Mouse (Mus musculus): ENCODE data around the gene Yrdc. TPM values are rescaled to one million over a fixed set of nuclear protein-coding genes. Genes with fewer than 3 reads are reported as not detected.

Yrdc gene
- total and polyA plus RNA-seq, 3 experiments = 18.4 to 22.6 (median 21.6) TPM

- no peaks in the 10 kb centered on the region for H3K36me3 ChIP-seq (ENCODE audit: control insufficient read depth, insufficient read depth, low read length)
- H3K4me1 ChIP-seq (ENCODE audit: control insufficient read depth, insufficient read depth, low read length) = no peaks in the 10 kb centered on the region
- intact Hi-C loops (cut with DNase I) = no loop called here
- H3K27me3 ChIP-seq (ENCODE audit: control insufficient read depth, insufficient read depth, low read length) = no peaks in the 10 kb centered on the region
- no peak overlapping the region for H3K4me3 ChIP-seq
- 94% methylated on average over 1 of the region's 1 CpGs for WGBS
- H3K9ac ChIP-seq (ENCODE audit: low read depth, low read length) = no peak overlapping the region
- no peak for DNase-seq
- no peak overlapping the region for H3K27ac ChIP-seq
- H3K79me2 ChIP-seq (replicated peaks; ENCODE audit: control insufficient read depth, insufficient read depth, low read length) = no peaks in the 10 kb centered on the region
- peak; percentile 31 for TF ChIP-seq CTCF (IDR thresholded peaks at IDR 0.05)
- TF ChIP-seq EP300 (IDR thresholded peaks at IDR 0.05; ENCODE audit: insufficient read depth, low read depth, low read length) = no peak
- TF ChIP-seq POLR2A (IDR thresholded peaks at IDR 0.05; ENCODE audit: insufficient read depth, low read depth, low read length) = no peak
Measured at GRCm38 (mm10) chr4:124840998-124841397, 9.5 kb upstream of the Yrdc start.

- no peaks in the 10 kb centered on the region for H3K4me1 ChIP-seq (ENCODE audit: control insufficient read depth, insufficient read depth, low read length)
- no peak overlapping the region for H3K27ac ChIP-seq
- no peaks in the 10 kb centered on the region for H3K27me3 ChIP-seq (ENCODE audit: control insufficient read depth, insufficient read depth, low read length)
- peak in 1 of 2 experiments; percentile 39 for DNase-seq
- no peak overlapping the region for H3K4me3 ChIP-seq
- no peaks in the 10 kb centered on the region for H3K79me2 ChIP-seq (replicated peaks; ENCODE audit: control insufficient read depth, insufficient read depth, low read length)
- TF ChIP-seq POLR2A (IDR thresholded peaks at IDR 0.05; ENCODE audit: insufficient read depth, low read depth, low read length) (no peak), EP300 (IDR thresholded peaks at IDR 0.05; ENCODE audit: insufficient read depth, low read depth, low read length) (no peak), CTCF (IDR thresholded peaks at IDR 0.05) (peak; percentile 77)
- no peaks in the 10 kb centered on the region for H3K36me3 ChIP-seq (ENCODE audit: control insufficient read depth, insufficient read depth, low read length)
- no peak overlapping the region for H3K9ac ChIP-seq (ENCODE audit: low read depth, low read length)
- 63% methylated on average over 11 of the region's 11 CpGs for WGBS
- intact Hi-C loops (cut with DNase I) = no loop called here
Measured at GRCm38 (mm10) chr4:124843493-124843892, 7.0 kb upstream of the Yrdc start.

- H3K4me3 ChIP-seq = no peak overlapping the region
- intact Hi-C loops (cut with DNase I) = loop anchor here (1.0 to 5.0 kb wide), 2 partner anchors 45 to 105 kb away; partner anchors contain the start of genes Inpp5b and Mtf1
- TF ChIP-seq CTCF (IDR thresholded peaks at IDR 0.05) = no peak; the same call in 1 of the 2 replicates
- TF ChIP-seq EP300 (IDR thresholded peaks at IDR 0.05; ENCODE audit: insufficient read depth, low read depth, low read length) = no peak
- TF ChIP-seq POLR2A (IDR thresholded peaks at IDR 0.05; ENCODE audit: insufficient read depth, low read depth, low read length) = no peak
Measured at GRCm38 (mm10) chr4:124847573-124847972, 2.9 kb upstream of the Yrdc start.

GRCm38 (mm10) chr4:124849631-124850260, 733 bp upstream of the Yrdc start:
- no peaks in the 10 kb centered on the region for H3K27me3 ChIP-seq (ENCODE audit: control insufficient read depth, insufficient read depth, low read length)
- no peaks in the 10 kb centered on the region for H3K79me2 ChIP-seq (replicated peaks; ENCODE audit: control insufficient read depth, insufficient read depth, low read length)
- peaks cover 4% of the 10 kb centered on the region for H3K4me1 ChIP-seq (ENCODE audit: control insufficient read depth, insufficient read depth, low read length)
- H3K36me3 ChIP-seq (ENCODE audit: control insufficient read depth, insufficient read depth, low read length) = no peaks in the 10 kb centered on the region; the same call in 1 of the 2 replicates
- peak overlapping the region; percentile 92 for H3K4me3 ChIP-seq
- WGBS = 1% methylated on average over 24 of the region's 24 CpGs
- H3K9ac ChIP-seq (ENCODE audit: low read depth, low read length) = peak overlapping the region; percentile 99
- intact Hi-C loops (cut with DNase I) = loop anchor here (1.0 to 10.0 kb wide), 4 partner anchors 88 to 215 kb away; partner anchors contain the start of genes 9930104L06Rik, Cdca8, Dnali1 and Inpp5b
- no peak for TF ChIP-seq POLR2A (IDR thresholded peaks at IDR 0.05; ENCODE audit: insufficient read depth, low read depth, low read length)
- H3K27ac ChIP-seq = peak overlapping the region; percentile 93
- DNase-seq = peak; percentile 50 to 57

More at GRCm38 (mm10) chr4:124847573-124847972, 2.9 kb upstream of the Yrdc start:
- 11% methylated on average over 8 of the region's 8 CpGs for WGBS
- Histone ChIP-seq H3K27me3 (ENCODE audit: control insufficient read depth, insufficient read depth, low read length) (no peaks in the 10 kb centered on the region), H3K9ac (ENCODE audit: low read depth, low read length) (no peak overlapping the region), H3K36me3 (ENCODE audit: control insufficient read depth, insufficient read depth, low read length) (no peaks in the 10 kb centered on the region), H3K27ac (no peak overlapping the region), H3K79me2 (replicated peaks; ENCODE audit: control insufficient read depth, insufficient read depth, low read length) (no peaks in the 10 kb centered on the region), H3K4me1 (ENCODE audit: control insufficient read depth, insufficient read depth, low read length) (peaks cover 4% of the 10 kb centered on the region)
- DNase-seq = peak; percentile 76 to 85

- intact Hi-C loops (cut with DNase I) = loop anchor here (1.0 to 10.0 kb wide), 3 partner anchors 86 to 214 kb away; partner anchors contain the start of genes 9930104L06Rik, Cdca8, Dnali1 and Sf3a3
- H3K9ac ChIP-seq (ENCODE audit: low read depth, low read length) = peak within 1 kb of the TSS; percentile 99
Measured at GRCm38 (mm10) chr4:124850933-124851658, 617 bp downstream of the Yrdc start, which contains the start of gene 1110065P20Rik. Gene 1110065P20Rik, minus strand, starts transcription at chr4:124851196.

More at GRCm38 (mm10) chr4:124850933-124851658, 617 bp downstream of the Yrdc start, which contains the start of gene 1110065P20Rik:
- H3K4me1 ChIP-seq (ENCODE audit: control insufficient read depth, insufficient read depth, low read length) = peaks cover 4% of the 10 kb centered on the region
- peak; percentile 84 to 87 for DNase-seq
- H3K27ac ChIP-seq = peak within 1 kb of the TSS; percentile 93
- H3K79me2 ChIP-seq (replicated peaks; ENCODE audit: control insufficient read depth, insufficient read depth, low read length) = no peaks in the 10 kb centered on the region
- no peaks in the 10 kb centered on the region for H3K27me3 ChIP-seq (ENCODE audit: control insufficient read depth, insufficient read depth, low read length)
- H3K36me3 ChIP-seq (ENCODE audit: control insufficient read depth, insufficient read depth, low read length) = no peaks in the 10 kb centered on the region; the same call in 1 of the 2 replicates
- under 1% methylated on average over 75 of the region's 75 CpGs for WGBS
- TF ChIP-seq POLR2A (IDR thresholded peaks at IDR 0.05; ENCODE audit: insufficient read depth, low read depth, low read length) (0 out of 2 replicates have a peak, but pooled peaks have one; percentile 20), CTCF (IDR thresholded peaks at IDR 0.05) (no peak)
- peak within 1 kb of the TSS; percentile 92 for H3K4me3 ChIP-seq
